Mouse (Mus musculus): ENCODE measurements at regions not wholly inside any gene's neighbourhood (a gene's known extent, or its start where the extent isn't known, plus 50 kb on each side); places are given as distances from the start of the nearest gene placed in this dataset.
"Not testable (repeated sequence)": the region's sequence is repeated elsewhere in the genome, so short reads cannot be mapped to it uniquely, and the experiment has no call there.

GRCm38 (mm10) chr7:116596914-116597313, 92.7 kb downstream of the Nucb2 start:
- no peak for DNase-seq

GRCm38 (mm10) chr7:116600340-116600739, 96.2 kb downstream of the Nucb2 start:
- DNase-seq, result no peak

- DNase-seq, result no peak
Observed at GRCm38 (mm10) chr7:116603167-116603839, 99.1 kb downstream of the Nucb2 start.

- no peak for DNase-seq
Observed at GRCm38 (mm10) chr7:116603840-116604194, 99.6 kb downstream of the Nucb2 start.

GRCm38 (mm10) chr7:116606255-116606654, 102.1 kb downstream of the Nucb2 start:
- peak; percentile 53 to 70 for DNase-seq

- DNase-seq, result peak in 1 of 2 experiments; percentile 26
Observed at GRCm38 (mm10) chr7:116606751-116607483, 102.7 kb downstream of the Nucb2 start.

GRCm38 (mm10) chr7:116607628-116608225, 103.6 kb downstream of the Nucb2 start:
- DNase-seq, result no peak

GRCm38 (mm10) chr7:116608350-116609085, 104.3 kb downstream of the Nucb2 start:
- DNase-seq, result peak; percentile 52 to 78

- DNase-seq, result no peak
Observed at GRCm38 (mm10) chr7:116609406-116609805, 105.2 kb downstream of the Nucb2 start.

- DNase-seq, result no peak
Observed at GRCm38 (mm10) chr7:116609906-116610305, 105.7 kb downstream of the Nucb2 start.

- DNase-seq, result peak in 1 of 2 experiments; percentile 17
Observed at GRCm38 (mm10) chr7:116615984-116616383, 111.8 kb downstream of the Nucb2 start.

- peak in 1 of 2 experiments; percentile 20 for DNase-seq
Observed at GRCm38 (mm10) chr7:116619636-116620035, 115.5 kb downstream of the Nucb2 start.

- DNase-seq, result no peak
Observed at GRCm38 (mm10) chr7:116620381-116620780, 116.2 kb downstream of the Nucb2 start.

- no peak for DNase-seq
Observed at GRCm38 (mm10) chr7:116633210-116633609, 129.0 kb downstream of the Nucb2 start.

GRCm38 (mm10) chr7:116644902-116645650, 140.9 kb downstream of the Nucb2 start:
- DNase-seq, result peak; percentile 24 to 61

GRCm38 (mm10) chr7:116654466-116654865, 150.3 kb downstream of the Nucb2 start:
- DNase-seq, result peak in 1 of 2 experiments; percentile 13

- not testable (repeated sequence) for DNase-seq
Observed at GRCm38 (mm10) chr7:116657040-116657439, 152.9 kb downstream of the Nucb2 start.

- DNase-seq, result no peak
Observed at GRCm38 (mm10) chr7:116665581-116665980, 161.4 kb downstream of the Nucb2 start.

- DNase-seq, result no peak
Observed at GRCm38 (mm10) chr7:116674199-116675019, 170.2 kb downstream of the Nucb2 start.

GRCm38 (mm10) chr7:116676696-116677095, 172.5 kb downstream of the Nucb2 start:
- no peak for DNase-seq

GRCm38 (mm10) chr7:116679195-116679594, 175.0 kb downstream of the Nucb2 start:
- DNase-seq, result no peak

Measured in cerebellum, postnatal 25 days (tissue).